Comparison of ENCODE assay signal across 33 mouse cellular contexts in the genomic region with DNA sequence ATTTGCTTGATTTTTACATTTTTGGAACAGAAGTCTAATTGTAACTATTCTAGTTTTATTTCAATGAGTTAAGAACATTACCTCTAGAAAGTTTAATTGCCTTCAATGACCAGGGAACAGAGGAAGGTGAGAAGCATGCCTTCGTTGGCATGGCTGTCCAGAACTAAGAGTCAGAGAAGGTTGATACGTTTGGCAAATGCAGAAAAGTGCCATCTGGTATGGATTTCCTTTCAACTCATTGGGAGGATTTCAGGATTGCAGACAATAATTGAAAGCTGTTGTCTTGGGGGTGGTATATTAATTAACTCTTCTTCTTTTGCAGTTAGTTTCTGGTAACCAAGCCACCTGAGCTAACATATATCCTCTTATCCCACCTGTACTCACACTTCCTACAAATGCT.
"Had no signal": no experiment of that assay in that cellular context is flagged by ENCODE, and none has a peak within 500 bp of the region (broad histone marks: within the 10 kb centered on the region; RNA-seq: fewer than 3 reads in every experiment).

No protein-coding gene starts in this region.

- H3K4me1 ChIP-seq: heart, embryonic 13.5 days; heart, embryonic 15.5 days; hindbrain, embryonic 12.5 days; hindbrain, embryonic 13.5 days; hindbrain, embryonic 15.5 days; intestine, embryonic 15.5 days had no signal

- H3K27me3 ChIP-seq: heart, embryonic 13.5 days; heart, embryonic 15.5 days; hindbrain, embryonic 12.5 days; hindbrain, embryonic 13.5 days; hindbrain, embryonic 15.5 days; intestine, embryonic 15.5 days; kidney, embryonic 15.5 days had no signal

- H3K9ac ChIP-seq: heart, embryonic 13.5 days; heart, embryonic 15.5 days; hindbrain, embryonic 12.5 days; hindbrain, embryonic 13.5 days; hindbrain, embryonic 14.5 days; hindbrain, embryonic 15.5 days; intestine, embryonic 15.5 days; kidney, embryonic 15.5 days had no signal

- H3K9me3 ChIP-seq: heart, embryonic 13.5 days; heart, embryonic 15.5 days; hindbrain, embryonic 10.5 days; hindbrain, embryonic 12.5 days; hindbrain, embryonic 13.5 days; hindbrain, embryonic 15.5 days; intestine, embryonic 15.5 days; kidney, embryonic 15.5 days had no signal

- ATAC-seq: hindbrain, embryonic 16.5 days; hindbrain, postnatal 0 days; inflammation-experienced regulatory T-cells, adult 6 months; intestine, embryonic 15.5 days; intestine, embryonic 16.5 days; intestine, postnatal 0 days had no signal

- DNase-seq: heart, postnatal 10 days; heart, postnatal 14 days; heart, postnatal 36 days; heart, postnatal 4 days; kidney, adult 11 months; kidney, adult 18-20 months; kidney, adult 2 months; kidney, adult 8-10 months; kidney, adult 9 months; kidney, postnatal 10 days; kidney, postnatal 14 days; kidney, postnatal 25 days; kidney, postnatal 36 days; kidney, postnatal 4 days; layer of hippocampus, adult 9-11 months; layer of hippocampus, postnatal 36 days had no signal

- H3K36me3 ChIP-seq: heart, embryonic 13.5 days; heart, embryonic 15.5 days; hindbrain, embryonic 10.5 days; hindbrain, embryonic 12.5 days; hindbrain, embryonic 13.5 days; hindbrain, embryonic 15.5 days; intestine, embryonic 15.5 days; kidney, embryonic 15.5 days had no signal

- H3K4me3 ChIP-seq: heart, embryonic 13.5 days; heart, embryonic 15.5 days; hindbrain, embryonic 10.5 days; hindbrain, embryonic 12.5 days; hindbrain, embryonic 13.5 days; hindbrain, embryonic 15.5 days; intestine, embryonic 15.5 days; kidney, embryonic 15.5 days; layer of hippocampus, adult 2 months; left cerebral cortex, adult 2 months had no signal

- H3K27ac ChIP-seq: heart, embryonic 13.5 days; heart, embryonic 15.5 days; hindbrain, embryonic 10.5 days; hindbrain, embryonic 12.5 days; hindbrain, embryonic 13.5 days; hindbrain, embryonic 14.5 days; hindbrain, embryonic 15.5 days; hindbrain, postnatal 0 days; intestine, embryonic 15.5 days; kidney, postnatal 0 days; layer of hippocampus, adult 2 months; left cerebral cortex, adult 2 months had no signal

- H3K4me2 ChIP-seq: heart, embryonic 13.5 days; heart, embryonic 15.5 days; hindbrain, embryonic 12.5 days; hindbrain, embryonic 13.5 days; hindbrain, embryonic 14.5 days; hindbrain, embryonic 15.5 days; intestine, embryonic 15.5 days; kidney, embryonic 15.5 days had no signal
